ENCODE assay signal across 20 mouse cellular contexts in the genomic region with DNA sequence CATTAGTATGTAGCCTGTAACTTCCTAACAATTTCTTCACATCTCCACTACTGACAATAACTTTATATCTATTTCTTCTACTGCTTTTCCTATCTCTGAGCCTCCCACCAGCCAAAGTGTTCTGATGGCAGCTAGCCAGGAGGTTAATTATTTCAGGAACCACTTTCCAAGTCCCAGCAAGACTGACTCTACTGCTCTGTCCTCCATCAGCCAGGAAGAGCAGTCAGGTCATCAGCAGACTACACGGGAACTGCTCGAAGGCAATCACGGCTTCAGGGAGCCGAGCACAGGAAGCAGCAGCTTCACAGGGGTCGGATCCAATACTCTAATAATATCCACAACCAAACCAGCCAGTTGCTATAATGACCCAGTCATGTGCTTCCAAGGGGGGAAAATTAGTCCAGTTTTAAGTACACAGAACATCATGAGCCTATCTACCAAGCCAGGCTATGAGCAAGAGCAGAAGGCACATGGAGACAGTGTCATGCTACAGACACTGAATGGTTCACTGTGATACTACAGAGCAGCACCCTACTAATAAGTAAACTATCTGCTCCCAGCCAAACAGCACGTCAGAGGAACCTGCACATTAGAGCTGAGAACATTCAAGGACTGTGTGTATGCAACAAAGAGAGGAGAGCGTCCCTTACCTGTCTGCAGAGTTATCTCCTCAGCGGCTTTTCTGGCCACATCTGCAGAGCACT. TPM values are rescaled to one million over a fixed set of nuclear protein-coding genes. Genes with fewer than 3 reads are reported as not detected.
A peak's percentile ranks its signal among the peaks of the same experiment; 100 is the strongest.
DNase-seq lines count a peak whose midpoint lies in the region; ATAC-seq and TF ChIP-seq lines count a peak whose summit lies in the region.
"Had no signal": no experiment of that assay in that cellular context is flagged by ENCODE, and none has a peak within 500 bp of the region (broad histone marks: within the 10 kb centered on the region; RNA-seq: fewer than 3 reads in every experiment).

No protein-coding gene starts in this region.

- no peak for DNase-seq in heart, adult 8-10 months (ENCODE audit: low spot score)
- no peak for DNase-seq in kidney, adult 8-10 months
- peak; percentile 6 for DNase-seq in lung, embryonic 14.5 days
- no peak for DNase-seq in lung, postnatal 0 days (ENCODE audit: low spot score)
- DNase-seq in right cerebral cortex, adult 2 months (ENCODE audit: low spot score in 2 of 2) = no peak
- DNase-seq: cerebellum, adult 2 months; cerebellum, postnatal 36 days; lung, adult 2 months; lung, postnatal 4 days; retina, postnatal 1 day; right cerebral cortex, postnatal 4 days had no signal

- ATAC-seq in heart, embryonic 13.5 days (ENCODE audit: extremely low read depth, insufficient number of reproducible peaks, low FRiP score, low TSS enrichment) = no peak
- ATAC-seq in kidney, embryonic 16.5 days (ENCODE audit: low FRiP score, low TSS enrichment) = peak; percentile 57; the same call in 1 of the 2 replicates
- no peak for ATAC-seq in lung, embryonic 14.5 days (ENCODE audit: insufficient read depth)
- ATAC-seq in lung, postnatal 0 days = no peak
- ATAC-seq: forebrain, embryonic 16.5 days; intestine, embryonic 15.5 days had no signal

- no peak overlapping the region for H3K4me3 ChIP-seq in heart, embryonic 13.5 days
- no peak overlapping the region for H3K4me3 ChIP-seq in kidney, embryonic 16.5 days (ENCODE audit: low read length)
- no peak overlapping the region for H3K4me3 ChIP-seq in lung, embryonic 14.5 days (ENCODE audit: low read depth, low read length)
- no peak overlapping the region for H3K4me3 ChIP-seq in lung, postnatal 0 days (ENCODE audit: low read depth, low read length)
- H3K4me3 ChIP-seq: embryonic facial prominence, embryonic 15.5 days; intestine, embryonic 15.5 days; limb, embryonic 12.5 days had no signal

- H3K4me1 ChIP-seq in heart, embryonic 13.5 days = peaks cover 14% of the 10 kb centered on the region
- no peaks in the 10 kb centered on the region for H3K4me1 ChIP-seq in kidney, embryonic 16.5 days (ENCODE audit: insufficient read depth, low read length)
- H3K4me1 ChIP-seq in lung, embryonic 14.5 days (ENCODE audit: insufficient read depth) = no peaks in the 10 kb centered on the region
- no peaks in the 10 kb centered on the region for H3K4me1 ChIP-seq in lung, postnatal 0 days (ENCODE audit: insufficient read depth, low read depth, low read length)
- H3K4me1 ChIP-seq: embryonic facial prominence, embryonic 15.5 days; intestine, embryonic 15.5 days; limb, embryonic 12.5 days had no signal

- no peak overlapping the region for H3K4me2 ChIP-seq in heart, embryonic 13.5 days
- H3K4me2 ChIP-seq in kidney, embryonic 16.5 days (replicated peaks; ENCODE audit: low read depth, low read length) = no peak overlapping the region
- H3K4me2 ChIP-seq in lung, embryonic 14.5 days = no peak overlapping the region
- no peak overlapping the region for H3K4me2 ChIP-seq in lung, postnatal 0 days (replicated peaks; ENCODE audit: low read depth, low read length)
- H3K4me2 ChIP-seq: embryonic facial prominence, embryonic 15.5 days; heart, embryonic 11.5 days; hindbrain, embryonic 14.5 days; intestine, embryonic 15.5 days; limb, embryonic 12.5 days; midbrain, embryonic 11.5 days had no signal

- no peak overlapping the region for H3K9ac ChIP-seq in heart, embryonic 13.5 days
- H3K9ac ChIP-seq in kidney, embryonic 16.5 days (replicated peaks; ENCODE audit: low read length) = no peak overlapping the region
- H3K9ac ChIP-seq in lung, embryonic 14.5 days = no peak overlapping the region
- no peak overlapping the region for H3K9ac ChIP-seq in lung, postnatal 0 days (replicated peaks; ENCODE audit: low read depth)
- H3K9ac ChIP-seq: embryonic facial prominence, embryonic 15.5 days; hindbrain, embryonic 14.5 days; intestine, embryonic 15.5 days; limb, embryonic 12.5 days had no signal

- TF ChIP-seq EP300 in lung, postnatal 0 days (IDR thresholded peaks at IDR 0.05) = no peak

- no peak for TF ChIP-seq CTCF in lung, embryonic 14.5 days (IDR thresholded peaks at IDR 0.05; ENCODE audit: low read depth)
- no peak for TF ChIP-seq CTCF in lung, postnatal 0 days (IDR thresholded peaks at IDR 0.05)

- no peaks in the 10 kb centered on the region for H3K9me3 ChIP-seq in heart, embryonic 13.5 days
- no peaks in the 10 kb centered on the region for H3K9me3 ChIP-seq in kidney, embryonic 16.5 days (ENCODE audit: low read length)
- H3K9me3 ChIP-seq in lung, embryonic 14.5 days (ENCODE audit: low read depth, low read length) = no peaks in the 10 kb centered on the region
- H3K9me3 ChIP-seq in lung, postnatal 0 days (ENCODE audit: low read length) = no peaks in the 10 kb centered on the region
- H3K9me3 ChIP-seq: embryonic facial prominence, embryonic 15.5 days; intestine, embryonic 15.5 days; limb, embryonic 12.5 days had no signal

- peaks cover 77% of the 10 kb centered on the region for H3K36me3 ChIP-seq in heart, embryonic 13.5 days
- H3K36me3 ChIP-seq in kidney, embryonic 16.5 days (ENCODE audit: insufficient read depth, low read length) = peaks cover 37% of the 10 kb centered on the region
- H3K36me3 ChIP-seq in lung, embryonic 14.5 days (ENCODE audit: insufficient read depth) = peaks cover 45% of the 10 kb centered on the region
- H3K36me3 ChIP-seq in lung, postnatal 0 days (ENCODE audit: insufficient read depth, low read length) = peaks cover 9% of the 10 kb centered on the region; the same call in 1 of the 2 replicates
- H3K36me3 ChIP-seq: intestine, embryonic 15.5 days had no signal

- 56% methylated on average over 8 of the region's 8 CpGs for WGBS in heart, embryonic 13.5 days
- WGBS in kidney, embryonic 16.5 days = 79% methylated on average over 8 of the region's 8 CpGs
- 82% methylated on average over 8 of the region's 8 CpGs for WGBS in lung, embryonic 14.5 days
- WGBS in lung, postnatal 0 days = 74% methylated on average over 8 of the region's 8 CpGs

- H3K27ac ChIP-seq in heart, embryonic 13.5 days (replicated peaks) = peak overlapping the region; percentile 21; the same call in 1 of the 2 replicates
- H3K27ac ChIP-seq in kidney, embryonic 16.5 days (ENCODE audit: low read length) = no peak overlapping the region
- no peak overlapping the region for H3K27ac ChIP-seq in lung, embryonic 14.5 days (ENCODE audit: low read depth)
- no peak overlapping the region for H3K27ac ChIP-seq in lung, postnatal 0 days (ENCODE audit: low read length)
- H3K27ac ChIP-seq: embryonic facial prominence, embryonic 15.5 days; hindbrain, embryonic 14.5 days; intestine, embryonic 15.5 days; limb, embryonic 12.5 days had no signal

- no peaks in the 10 kb centered on the region for H3K27me3 ChIP-seq in heart, embryonic 13.5 days (replicated peaks)
- no peaks in the 10 kb centered on the region for H3K27me3 ChIP-seq in kidney, embryonic 16.5 days (ENCODE audit: insufficient read depth, low read length)
- no peaks in the 10 kb centered on the region for H3K27me3 ChIP-seq in lung, embryonic 14.5 days (ENCODE audit: insufficient read depth, low read length)
- no peaks in the 10 kb centered on the region for H3K27me3 ChIP-seq in lung, postnatal 0 days (replicated peaks; ENCODE audit: insufficient read depth, low read length)
- H3K27me3 ChIP-seq: embryonic facial prominence, embryonic 15.5 days; intestine, embryonic 15.5 days; limb, embryonic 12.5 days had no signal

RNA-seq across cellular contexts. Expression of a gene that starts 8.6 kb away (rescaled TPM):
- 11.4 and 11.5 TPM in 2 replicates for polyA plus RNA-seq in heart, embryonic 13.5 days (2015; fragmentation: Nextera tagmentation; extraction: Ambion mirVana)
- total RNA-seq in heart, adult 8-10 months (2022) = 100 to 1,000 TPM in 2 of 4 experiments, 10 to 100 TPM in 2; 78.6 to 124 (median 104) TPM
- polyA plus RNA-seq in kidney, embryonic 16.5 days (2015; fragmentation: Nextera tagmentation; extraction: Ambion mirVana) = 13.4 and 14.3 TPM in 2 replicates
- polyA plus RNA-seq in lung, embryonic 14.5 days (2014; fragmentation: Nextera tagmentation; extraction: Ambion mirVana) = 21.3 and 21.9 TPM in 2 replicates
- 4.9 and 5.2 TPM in 2 replicates for polyA plus RNA-seq in lung, postnatal 0 days (2015; fragmentation: Nextera tagmentation; extraction: Ambion mirVana)
